Mouse (Mus musculus): ENCODE results near the gene Il10. TPM values are rescaled to one million over a fixed set of nuclear protein-coding genes. Genes with fewer than 3 reads are reported as not detected.

The Il10 gene
- polyA plus RNA-seq, 1 experiment from 2014 or later, result not detected

DNA sequence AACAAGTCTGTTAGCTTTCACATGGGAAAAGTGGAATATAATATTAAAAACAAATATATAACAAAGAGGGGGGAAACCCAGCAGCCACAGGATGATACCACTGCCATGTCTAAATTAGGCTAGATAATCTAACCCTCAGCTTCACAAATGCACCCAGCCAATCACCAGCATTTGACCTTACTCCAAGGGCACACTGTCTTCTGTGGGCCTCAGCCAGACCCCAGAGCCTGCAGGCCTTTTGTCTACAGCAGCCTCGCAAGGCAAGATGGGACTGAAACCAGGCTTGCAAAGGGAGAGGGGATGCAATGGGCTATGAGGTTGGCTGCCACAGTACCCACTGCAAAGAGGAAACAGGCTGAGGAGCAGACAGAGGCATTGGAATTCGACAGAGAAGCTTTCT, 22.6 kb downstream of the Il10 start:
- 69% methylated on average over 2 of the region's 2 CpGs for WGBS
- no peak for ATAC-seq (replicated peaks; ENCODE audit: low FRiP score)
- no peaks in the 10 kb centered on the region for H3K9me3 ChIP-seq (replicated peaks)

DNA sequence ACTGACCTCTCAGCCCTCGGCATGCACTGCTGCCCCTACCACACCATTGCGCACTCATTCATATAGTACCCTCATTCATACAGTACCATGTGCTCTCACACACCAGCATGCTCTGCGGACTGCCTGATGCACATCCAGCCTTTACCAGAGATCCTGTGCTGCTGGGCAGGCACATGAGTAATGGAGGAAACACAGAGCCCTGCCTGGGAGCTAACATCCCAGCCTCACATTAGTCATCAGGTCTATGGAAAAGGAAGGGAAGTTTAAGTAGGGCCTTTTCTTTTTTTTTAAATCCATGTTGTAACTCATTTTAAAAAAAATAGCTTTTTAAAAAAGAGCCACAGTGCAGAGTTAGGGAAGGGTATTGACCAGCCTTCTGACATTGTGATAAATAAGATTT, 23.1 kb downstream of the Il10 start:
- no peak for ATAC-seq (replicated peaks; ENCODE audit: low FRiP score)
- Histone ChIP-seq H3K4me2 (no peak overlapping the region), H3K36me3 (no peaks in the 10 kb centered on the region), H3K9me3 (replicated peaks) (no peaks in the 10 kb centered on the region), H3K9ac (no peak overlapping the region), H3K4me1 (no peaks in the 10 kb centered on the region), H3K27me3 (no peaks in the 10 kb centered on the region), H3K4me3 (replicated peaks) (no peak overlapping the region), H3K27ac (no peak overlapping the region)
- 87% methylated on average over 3 of the region's 3 CpGs for WGBS

More for the DNA sequence above, 22.6 kb downstream of the Il10 start:
- Histone ChIP-seq H3K9ac (no peak overlapping the region), H3K36me3 (no peaks in the 10 kb centered on the region), H3K4me2 (no peak overlapping the region), H3K27me3 (no peaks in the 10 kb centered on the region), H3K27ac (no peak overlapping the region), H3K4me1 (no peaks in the 10 kb centered on the region), H3K4me3 (replicated peaks) (no peak overlapping the region)

DNA sequence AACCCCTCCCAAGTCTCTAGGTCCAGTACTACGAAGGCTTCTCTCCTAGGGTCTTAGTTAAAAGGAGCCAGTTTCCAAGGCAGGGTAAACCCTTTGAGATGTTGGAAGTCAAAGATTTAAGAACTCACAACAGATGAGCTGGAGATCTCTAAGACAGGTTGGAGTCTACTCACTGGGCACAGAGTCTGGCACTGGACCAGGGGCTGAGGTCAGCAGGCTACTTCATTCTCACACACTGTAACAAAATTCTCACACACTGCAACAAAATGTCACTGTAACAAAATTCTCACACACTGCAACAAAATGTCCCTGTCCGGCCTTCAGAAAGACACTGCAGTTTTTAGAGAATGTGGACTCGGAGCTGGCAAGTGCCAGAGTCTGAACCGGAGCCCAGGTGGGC, 24.0 kb downstream of the Il10 start:
- Histone ChIP-seq H3K4me3 (replicated peaks) (no peak overlapping the region), H3K27me3 (no peaks in the 10 kb centered on the region), H3K9ac (no peak overlapping the region), H3K9me3 (replicated peaks) (no peaks in the 10 kb centered on the region), H3K4me2 (no peak overlapping the region), H3K27ac (no peak overlapping the region), H3K4me1 (no peaks in the 10 kb centered on the region), H3K36me3 (no peaks in the 10 kb centered on the region)
- ATAC-seq (replicated peaks; ENCODE audit: low FRiP score), result no peak
- 91% methylated on average over 4 of the region's 4 CpGs for WGBS

- Histone ChIP-seq H3K4me2 (no peak overlapping the region), H3K27ac (no peak overlapping the region), H3K4me1 (0 out of 2 replicates have a peak, but pooled peaks cover 4% of the 10 kb centered on the region), H3K27me3 (no peaks in the 10 kb centered on the region), H3K4me3 (replicated peaks) (no peak overlapping the region), H3K9ac (no peak overlapping the region), H3K36me3 (no peaks in the 10 kb centered on the region), H3K9me3 (replicated peaks) (no peaks in the 10 kb centered on the region)
- 82% methylated on average over 2 of the region's 2 CpGs for WGBS
- ATAC-seq (replicated peaks; ENCODE audit: low FRiP score), result no peak
These were observed 26.2 kb downstream of the Il10 start for GRCm38 (mm10) chr1:131045723-131046355.

DNA sequence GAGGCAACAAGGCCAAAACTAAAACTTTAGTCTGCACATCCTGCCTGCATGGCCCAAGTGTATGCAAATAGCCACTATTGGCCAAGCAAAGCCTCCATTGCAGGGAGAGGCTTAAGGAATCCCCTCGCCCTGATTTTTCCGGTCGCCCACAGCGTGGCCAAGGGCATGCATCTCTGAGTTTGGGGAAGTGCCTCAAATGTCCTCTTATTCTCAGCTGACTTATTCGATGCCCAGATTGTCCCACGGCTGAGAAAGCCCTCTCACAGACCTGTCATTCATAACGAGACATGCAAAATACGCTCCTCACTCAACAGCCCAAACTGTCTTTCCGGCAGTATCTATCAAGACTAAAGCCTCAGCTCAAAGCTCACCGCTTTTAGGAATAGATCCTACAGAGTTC, 27.0 kb downstream of the Il10 start:
- Histone ChIP-seq H3K27me3 (no peaks in the 10 kb centered on the region), H3K9me3 (replicated peaks) (no peaks in the 10 kb centered on the region), H3K4me1 (0 out of 2 replicates have a peak, but pooled peaks cover 5% of the 10 kb centered on the region), H3K36me3 (0 out of 2 replicates have a peak, but pooled peaks cover under 1% of the 10 kb centered on the region), H3K4me3 (replicated peaks) (no peak overlapping the region), H3K27ac (no peak overlapping the region), H3K9ac (no peak overlapping the region), H3K4me2 (no peak overlapping the region)
- ATAC-seq (replicated peaks; ENCODE audit: low FRiP score), result no peak
- WGBS, result 88% methylated on average over 10 of the region's 10 CpGs

- H3K4me1 ChIP-seq, result peaks cover 9% of the 10 kb centered on the region; the same call in 1 of the 2 replicates
- H3K9me3 ChIP-seq (replicated peaks), result no peaks in the 10 kb centered on the region
- no peak overlapping the region for H3K9ac ChIP-seq
- H3K4me2 ChIP-seq, result no peak overlapping the region
- H3K27me3 ChIP-seq, result no peaks in the 10 kb centered on the region
- H3K4me3 ChIP-seq (replicated peaks), result no peak overlapping the region
- peaks cover 16% of the 10 kb centered on the region for H3K36me3 ChIP-seq
- H3K27ac ChIP-seq, result no peak overlapping the region
- no peak for ATAC-seq (replicated peaks; ENCODE audit: low FRiP score)
- whole genome bisulfite sequencing, result 50% methylated on average over 6 of the region's 6 CpGs
These were observed 28.6 kb downstream of the Il10 start for GRCm38 (mm10) chr1:131048121-131048863.

DNA sequence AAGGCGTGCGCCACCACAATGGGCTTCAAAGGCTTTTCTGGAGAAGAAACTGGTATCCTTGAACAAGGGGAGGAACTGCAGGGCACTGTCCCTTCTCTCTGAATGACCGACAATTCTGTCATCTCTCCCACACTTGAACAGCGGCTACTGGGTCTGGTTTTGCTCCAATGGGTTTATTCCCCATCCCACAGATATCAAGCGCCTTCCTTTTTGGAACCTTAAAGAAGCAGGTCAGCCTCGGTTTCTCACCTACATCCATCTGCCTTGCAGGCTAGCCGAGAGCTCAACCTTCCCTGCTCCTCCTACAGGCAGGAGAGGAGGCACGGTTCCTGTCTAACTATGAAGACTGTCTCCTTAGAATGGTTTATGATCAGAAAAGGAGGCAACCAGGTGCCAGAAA, 29.3 kb downstream of the Il10 start:
- Histone ChIP-seq H3K9me3 (replicated peaks) (no peaks in the 10 kb centered on the region), H3K36me3 (peaks cover 23% of the 10 kb centered on the region), H3K9ac (no peak overlapping the region), H3K4me1 (peaks cover 9% of the 10 kb centered on the region; the same call in 1 of the 2 replicates), H3K4me3 (replicated peaks) (no peak overlapping the region), H3K27ac (no peak overlapping the region), H3K27me3 (no peaks in the 10 kb centered on the region), H3K4me2 (no peak overlapping the region)
- no peak for ATAC-seq (replicated peaks; ENCODE audit: low FRiP score)
- 59% methylated on average over 8 of the region's 8 CpGs for WGBS

DNA sequence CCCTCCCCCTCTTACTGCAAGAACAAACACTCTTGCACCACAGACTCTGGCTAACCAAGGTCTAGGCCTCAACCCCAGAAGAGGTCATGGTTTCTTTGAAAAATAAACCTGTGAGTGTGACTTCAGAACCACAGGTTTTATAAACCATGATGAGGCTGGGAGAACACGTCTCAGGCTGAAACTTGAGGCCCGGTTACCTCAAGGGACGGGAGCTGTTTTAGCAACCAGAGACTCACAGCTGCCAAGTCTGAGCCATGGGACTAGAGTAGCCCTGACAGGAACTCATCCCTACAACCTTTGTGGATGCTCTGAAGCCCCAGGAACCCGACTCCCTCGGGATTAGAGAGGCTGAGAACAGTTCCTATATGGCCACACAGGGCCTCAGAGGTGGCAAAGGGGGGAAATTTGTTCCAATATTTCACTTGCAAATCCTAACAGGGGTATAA, 29.7 kb downstream of the Il10 start:
- Histone ChIP-seq H3K27ac (no peak overlapping the region), H3K9ac (no peak overlapping the region), H3K36me3 (peaks cover 27% of the 10 kb centered on the region), H3K9me3 (replicated peaks) (no peaks in the 10 kb centered on the region), H3K4me3 (replicated peaks) (no peak overlapping the region), H3K4me2 (no peak overlapping the region), H3K4me1 (peaks cover 9% of the 10 kb centered on the region; the same call in 1 of the 2 replicates), H3K27me3 (no peaks in the 10 kb centered on the region)
- no peak for ATAC-seq (replicated peaks; ENCODE audit: low FRiP score)
- 43% methylated on average over 5 of the region's 5 CpGs for WGBS

- ATAC-seq (replicated peaks; ENCODE audit: low FRiP score), result no peak
These were observed 30.4 kb downstream of the Il10 start for GRCm38 (mm10) chr1:131050011-131050410.

GRCm38 (mm10) chr1:131050617-131051016, 31.0 kb downstream of the Il10 start:
- Histone ChIP-seq H3K4me1 (peaks cover 9% of the 10 kb centered on the region; the same call in 1 of the 2 replicates), H3K36me3 (peaks cover 39% of the 10 kb centered on the region), H3K9me3 (replicated peaks) (no peaks in the 10 kb centered on the region), H3K27ac (no peak overlapping the region), H3K4me3 (replicated peaks) (no peak overlapping the region), H3K4me2 (no peak overlapping the region), H3K27me3 (no peaks in the 10 kb centered on the region), H3K9ac (no peak overlapping the region)
- no peak for ATAC-seq (replicated peaks; ENCODE audit: low FRiP score)
- WGBS, result 85% methylated on average over 5 of the region's 5 CpGs

More at GRCm38 (mm10) chr1:131050011-131050410, 30.4 kb downstream of the Il10 start:
- Histone ChIP-seq H3K27me3 (no peaks in the 10 kb centered on the region), H3K27ac (no peak overlapping the region), H3K9me3 (replicated peaks) (no peaks in the 10 kb centered on the region), H3K9ac (no peak overlapping the region), H3K4me1 (peaks cover 9% of the 10 kb centered on the region; the same call in 1 of the 2 replicates), H3K36me3 (peaks cover 33% of the 10 kb centered on the region), H3K4me2 (no peak overlapping the region), H3K4me3 (replicated peaks) (no peak overlapping the region)
- 85% methylated on average over 5 of the region's 5 CpGs for WGBS

DNA sequence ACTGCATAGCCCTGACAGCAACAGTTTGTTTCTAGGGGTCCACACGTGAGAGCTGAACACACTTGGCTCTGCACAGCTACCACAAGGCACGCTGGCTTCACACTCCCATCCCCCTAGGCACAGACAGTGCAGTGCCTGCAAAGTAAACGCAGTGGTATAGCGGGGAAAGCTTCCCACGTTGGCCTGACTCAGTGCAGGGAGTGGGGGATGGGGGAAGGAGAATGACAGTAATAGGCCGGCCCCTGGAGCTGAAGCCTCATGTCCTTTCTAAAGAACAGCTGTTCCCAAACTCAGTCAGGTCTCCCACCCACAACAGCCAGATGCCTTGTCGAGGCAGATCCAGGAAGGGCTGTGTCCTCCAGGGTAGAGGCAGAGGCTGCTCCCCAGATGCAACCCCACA, 31.4 kb downstream of the Il10 start:
- WGBS, result 45% methylated on average over 7 of the region's 7 CpGs
- no peak for ATAC-seq (replicated peaks; ENCODE audit: low FRiP score)
- Histone ChIP-seq H3K27ac (no peak overlapping the region), H3K9ac (no peak overlapping the region), H3K4me2 (no peak overlapping the region), H3K27me3 (no peaks in the 10 kb centered on the region), H3K4me1 (peaks cover 9% of the 10 kb centered on the region; the same call in 1 of the 2 replicates), H3K9me3 (replicated peaks) (no peaks in the 10 kb centered on the region), H3K4me3 (replicated peaks) (no peak overlapping the region), H3K36me3 (peaks cover 44% of the 10 kb centered on the region)

GRCm38 (mm10) chr1:131053239-131053638, 33.6 kb downstream of the Il10 start:
- Histone ChIP-seq H3K4me2 (no peak overlapping the region), H3K27ac (no peak overlapping the region), H3K9me3 (replicated peaks) (no peaks in the 10 kb centered on the region), H3K9ac (no peak overlapping the region), H3K4me3 (replicated peaks) (no peak overlapping the region), H3K27me3 (no peaks in the 10 kb centered on the region), H3K4me1 (peaks cover 9% of the 10 kb centered on the region; the same call in 1 of the 2 replicates), H3K36me3 (peaks cover 65% of the 10 kb centered on the region)
- peak; percentile 29; the same call in 1 of the 2 replicates for ATAC-seq (replicated peaks; ENCODE audit: low FRiP score)
- WGBS, result 12% methylated on average over 8 of the region's 8 CpGs

Data from kidney, embryonic 15.5 days (tissue).